Mouse (Mus musculus): ENCODE data around the gene Smim9.

Smim9 gene

DNA sequence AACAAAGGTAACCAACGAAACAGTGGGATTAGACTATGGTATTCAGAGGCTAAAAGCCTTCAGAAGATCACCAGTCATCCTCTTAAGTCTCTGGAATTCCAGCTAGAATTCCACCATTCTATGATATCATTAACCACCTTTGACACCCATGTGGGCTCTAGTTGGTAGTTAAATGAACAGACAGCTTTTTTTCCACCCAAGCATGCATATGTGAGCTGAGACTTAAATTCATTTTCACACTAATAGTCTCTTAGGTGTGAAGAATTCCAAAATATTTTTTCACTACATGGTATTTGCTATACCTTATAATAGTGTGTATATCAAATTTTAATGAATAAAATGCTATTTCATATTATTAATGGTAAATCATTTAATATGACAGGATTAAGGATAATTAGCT is at the start of gene Smim9:
Gene Smim9 (minus strand): TSS at position 101 of the 400 bp plus-strand sequence.
- DNase-seq (ENCODE audit: extremely low spot score) = no peak

DNA sequence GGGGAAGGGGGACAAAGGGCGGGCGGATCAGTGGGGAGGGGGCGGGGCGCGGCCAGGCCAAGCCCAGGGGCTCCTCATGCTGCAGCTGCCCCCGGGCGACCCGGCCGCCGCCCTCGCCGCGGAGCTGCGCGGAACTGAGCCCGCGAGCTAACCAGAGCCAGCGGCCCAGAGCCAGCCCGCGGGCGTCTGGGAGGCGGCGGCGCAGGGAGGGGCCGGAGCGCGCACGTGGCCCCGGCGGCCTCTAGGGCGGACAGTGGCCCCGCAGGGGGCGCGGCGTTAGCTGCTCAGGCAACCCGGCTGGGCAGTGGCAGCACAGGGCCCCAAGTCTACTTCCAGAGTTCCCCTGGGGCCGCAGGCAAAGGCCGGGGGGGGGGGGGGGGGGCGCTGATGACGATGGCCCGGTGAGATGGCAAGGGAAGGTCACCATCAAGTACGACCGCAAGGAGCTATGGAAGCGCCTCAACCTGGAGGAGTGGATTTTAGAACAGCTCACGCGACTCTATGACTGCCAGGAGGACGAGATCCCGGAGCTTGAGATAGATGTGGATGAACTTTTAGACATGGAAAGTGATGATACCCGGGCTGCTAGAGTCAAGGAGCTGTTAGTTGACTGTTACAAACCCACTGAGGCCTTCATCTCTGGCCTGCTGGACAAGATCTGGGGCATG is 7.9 kb downstream of the Smim9 start:
- peak; percentile 56 for DNase-seq (ENCODE audit: extremely low spot score)

DNA sequence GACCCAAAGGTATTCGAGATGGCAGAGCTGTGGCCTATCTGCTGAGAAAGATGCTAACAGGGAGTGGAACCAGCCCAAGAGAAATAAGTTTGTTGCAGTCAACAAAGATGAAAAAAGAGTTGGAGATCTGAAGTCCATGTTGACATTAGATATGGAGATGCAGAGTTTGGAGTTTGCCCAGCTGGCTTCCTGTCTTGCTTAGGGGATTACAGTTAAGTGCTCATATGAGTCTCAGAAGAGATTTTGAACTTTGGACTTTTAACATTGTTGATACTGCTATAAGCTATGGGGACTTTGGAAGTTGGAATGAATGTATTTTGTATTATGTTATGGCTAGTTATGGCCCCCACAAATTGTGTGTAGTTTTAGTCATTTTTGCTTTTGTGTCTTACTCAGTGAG is 11.3 kb downstream of the Smim9 start:
- DNase-seq (ENCODE audit: extremely low spot score) = no peak

DNA sequence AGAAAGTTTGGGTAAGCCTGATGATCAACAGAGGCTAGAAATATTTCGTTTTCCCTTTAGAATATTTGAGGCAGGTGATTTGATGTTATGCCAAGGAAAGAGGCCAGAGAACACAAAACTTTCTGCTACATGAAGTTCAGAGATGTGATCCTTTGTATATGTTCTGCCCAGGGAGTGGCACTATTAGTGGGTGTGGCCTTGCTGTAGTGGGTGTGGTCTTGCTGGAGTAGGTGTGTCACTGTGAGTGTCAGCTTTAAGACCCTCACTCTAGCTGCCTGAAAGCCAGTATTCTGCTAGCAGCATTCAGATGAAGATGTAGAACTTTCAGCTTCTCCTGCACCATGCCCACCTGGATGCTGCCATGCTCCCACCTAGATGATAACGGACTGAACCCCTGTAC is 13.3 kb downstream of the Smim9 start:
- DNase-seq (ENCODE audit: extremely low spot score) = no peak

DNA sequence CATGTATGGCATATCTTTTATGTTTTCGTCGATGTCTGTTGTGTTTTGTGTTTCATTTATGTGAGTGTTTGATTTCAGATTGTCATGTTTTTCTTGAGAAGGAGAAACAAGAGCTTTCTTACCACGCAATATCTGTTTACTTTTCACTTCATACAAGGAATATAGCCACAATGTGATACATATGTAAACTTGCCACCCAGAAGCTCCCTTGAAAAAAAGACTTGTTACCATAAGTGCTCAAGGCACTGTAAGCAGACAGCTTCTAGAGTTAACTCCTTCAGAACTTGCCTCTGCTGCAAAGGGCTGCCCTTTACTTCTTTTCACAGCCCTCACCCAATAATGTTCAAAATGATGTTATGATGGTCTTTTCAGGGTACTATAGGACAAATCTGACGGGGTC is 15.2 kb downstream of the Smim9 start:
- DNase-seq (ENCODE audit: extremely low spot score) = no peak

DNA sequence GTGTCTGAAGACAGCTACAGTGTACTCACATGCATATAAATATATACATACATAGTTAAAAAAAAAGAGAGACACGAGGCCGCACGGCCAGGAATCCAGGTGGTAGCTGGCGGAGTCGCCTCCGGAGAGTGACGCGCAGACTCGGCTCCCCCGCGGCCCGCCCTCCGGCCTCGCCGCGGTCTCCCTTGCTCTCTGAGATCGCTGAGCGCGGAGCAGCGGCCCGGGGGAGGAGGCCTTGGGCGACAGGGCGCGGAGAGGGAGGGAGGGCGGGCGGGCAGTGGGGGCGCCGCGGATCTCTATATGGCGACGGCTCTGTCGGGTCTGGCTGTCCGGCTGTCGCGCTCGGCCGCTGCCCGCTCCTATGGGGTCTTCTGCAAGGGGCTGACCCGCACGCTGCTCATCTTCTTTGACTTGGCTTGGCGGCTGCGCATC is 20.4 kb downstream of the Smim9 start:
- DNase-seq (ENCODE audit: extremely low spot score) = peak; percentile 12

DNA sequence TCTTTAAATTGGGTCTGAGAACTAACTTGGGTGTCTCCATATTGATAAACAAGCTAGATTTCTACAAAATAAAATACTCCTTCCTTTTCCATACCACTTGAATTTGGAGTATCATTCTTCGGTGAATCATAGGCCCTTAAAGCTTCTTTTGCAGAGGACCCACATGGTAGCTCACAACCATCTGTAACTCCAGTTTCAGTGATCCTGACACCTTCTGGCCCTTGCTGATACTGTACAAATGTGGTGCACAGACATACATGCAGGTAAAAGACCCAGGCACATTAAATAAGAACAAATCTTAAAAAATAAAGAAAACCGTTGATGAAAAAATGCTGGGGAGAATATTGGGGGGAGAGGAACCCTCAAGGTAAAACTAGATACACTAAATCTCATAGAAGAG is 25.4 kb downstream of the Smim9 start:
- DNase-seq (ENCODE audit: extremely low spot score) = no peak

DNA sequence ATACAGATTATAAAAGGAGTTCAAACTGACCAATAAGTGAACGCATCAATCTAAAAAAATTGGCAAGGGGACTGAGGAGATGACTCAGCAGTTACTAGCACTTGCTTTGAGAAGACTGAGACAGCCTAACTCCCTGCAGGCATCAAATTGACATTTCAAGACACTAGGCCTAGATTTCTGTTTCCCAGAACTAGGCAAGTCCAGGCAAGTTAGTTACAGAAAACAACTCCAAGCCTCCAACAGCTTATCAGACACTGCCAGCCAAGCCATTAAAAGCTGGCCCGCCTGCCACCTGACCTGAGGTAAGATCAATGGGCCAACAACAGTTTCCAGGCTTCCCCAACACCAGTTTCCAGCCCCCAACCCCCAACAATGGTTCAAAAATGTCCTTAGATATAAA is 25.8 kb downstream of the Smim9 start:
- no peak for DNase-seq (ENCODE audit: extremely low spot score)

DNA sequence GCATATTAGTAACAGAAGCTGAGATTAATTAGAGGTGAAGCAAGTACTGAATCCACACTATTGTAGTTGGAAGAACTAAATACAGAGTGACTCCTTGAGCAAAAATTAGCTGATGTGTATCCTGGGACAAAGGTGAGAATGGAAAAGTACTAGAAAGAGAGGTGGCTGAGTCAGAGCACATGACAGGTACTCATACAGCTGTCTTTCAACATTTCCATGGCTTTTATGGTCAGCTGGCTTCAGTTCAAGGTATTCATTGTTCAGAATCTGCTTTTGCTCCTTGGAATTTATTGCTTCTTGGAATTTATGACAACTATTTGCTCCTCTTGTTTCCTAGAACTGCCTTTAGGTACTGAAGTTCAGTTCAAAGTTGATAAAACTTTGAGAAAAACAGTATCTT is 26.6 kb downstream of the Smim9 start:
- no peak for DNase-seq (ENCODE audit: extremely low spot score)

DNA sequence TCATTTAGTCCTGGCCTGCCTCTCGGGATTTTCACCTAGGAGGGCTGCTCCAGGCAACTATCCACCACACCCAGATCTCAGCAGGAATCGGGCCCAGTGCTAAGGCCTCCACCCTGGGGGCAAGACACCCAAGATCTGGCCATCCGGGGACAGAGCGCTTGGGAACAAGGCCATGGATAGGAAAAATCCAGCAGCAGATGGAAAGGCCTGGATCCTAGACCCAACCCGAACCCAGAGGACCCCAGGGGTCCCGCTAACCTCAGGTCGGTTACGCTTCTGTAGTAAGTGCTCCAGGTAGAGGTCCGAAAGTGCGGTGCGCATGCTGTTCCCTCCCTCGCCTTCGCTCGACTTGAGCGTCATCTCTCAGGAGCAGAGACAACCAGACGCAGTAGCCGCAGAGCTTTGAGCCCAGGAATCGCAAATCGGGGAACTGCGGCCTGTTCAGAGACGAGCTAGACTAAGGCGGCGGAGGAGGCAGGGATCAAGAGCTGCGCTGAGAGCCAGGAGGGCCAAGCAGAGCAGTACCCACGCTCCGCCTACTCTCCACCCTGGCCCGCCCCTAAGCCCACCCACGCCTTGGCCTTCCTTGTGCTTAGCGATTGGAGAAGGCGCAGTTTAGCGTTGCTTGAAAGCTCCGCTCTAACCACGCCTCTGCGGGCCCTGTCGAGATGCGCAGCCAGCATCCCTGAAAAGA is 33.0 kb downstream of the Smim9 start, which contains the start of gene Mpp1:
Gene Mpp1 (minus strand): TSS at position 550 of the 694 bp plus-strand sequence.
- peak; percentile 81 for DNase-seq (ENCODE audit: extremely low spot score)

DNA sequence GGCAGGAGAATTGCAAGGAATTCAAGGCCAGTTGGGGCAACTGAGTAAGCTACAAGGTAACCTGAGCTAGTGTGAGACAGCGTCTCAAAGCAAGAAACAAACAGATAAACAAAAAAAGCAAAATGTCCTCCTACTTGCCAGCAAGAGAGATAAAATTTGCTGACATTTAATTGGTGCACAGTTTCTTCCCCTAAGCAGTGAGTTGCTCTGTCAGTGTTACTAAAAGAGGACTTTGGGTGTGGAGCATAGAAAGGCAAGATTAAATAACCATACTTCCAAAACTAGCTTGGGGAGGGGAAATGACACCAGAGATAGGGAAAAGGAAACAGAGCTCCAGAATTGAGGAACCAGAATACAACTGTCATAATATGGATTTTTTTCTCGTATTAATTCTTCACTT is 34.1 kb downstream of the Smim9 start:
- no peak for DNase-seq (ENCODE audit: extremely low spot score)

DNA sequence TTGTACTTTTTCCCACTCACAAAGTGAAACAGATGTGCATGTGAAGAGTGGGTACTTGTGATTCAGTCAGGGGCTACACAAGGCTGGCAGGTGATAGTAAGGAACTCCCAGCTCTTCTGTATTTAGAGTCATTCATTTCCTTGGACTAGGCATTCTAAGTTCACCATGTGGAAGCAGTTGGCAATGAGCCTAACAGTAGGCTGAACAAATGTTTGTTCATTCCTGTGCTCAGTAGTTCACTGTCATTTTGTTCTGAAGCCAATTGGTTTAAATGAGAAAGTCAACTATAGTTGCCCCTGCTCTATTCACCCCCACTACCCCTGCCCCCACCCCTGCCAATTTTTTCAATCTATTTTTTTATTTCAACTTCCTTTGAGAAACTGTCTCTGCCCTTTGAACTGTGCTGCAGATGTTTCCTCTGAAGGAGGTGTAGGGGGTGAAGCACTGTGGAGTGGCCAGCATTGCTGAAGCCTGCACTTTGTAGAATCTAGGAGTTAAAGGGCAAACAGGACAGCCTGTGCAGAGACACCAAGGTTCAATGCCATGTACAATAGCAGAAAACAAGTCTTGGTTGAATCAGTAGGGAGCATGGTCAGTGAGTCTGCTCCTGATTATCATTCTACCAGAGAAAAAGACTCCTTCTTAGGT is 35.1 kb downstream of the Smim9 start:
- no peak for DNase-seq (ENCODE audit: extremely low spot score)

DNA sequence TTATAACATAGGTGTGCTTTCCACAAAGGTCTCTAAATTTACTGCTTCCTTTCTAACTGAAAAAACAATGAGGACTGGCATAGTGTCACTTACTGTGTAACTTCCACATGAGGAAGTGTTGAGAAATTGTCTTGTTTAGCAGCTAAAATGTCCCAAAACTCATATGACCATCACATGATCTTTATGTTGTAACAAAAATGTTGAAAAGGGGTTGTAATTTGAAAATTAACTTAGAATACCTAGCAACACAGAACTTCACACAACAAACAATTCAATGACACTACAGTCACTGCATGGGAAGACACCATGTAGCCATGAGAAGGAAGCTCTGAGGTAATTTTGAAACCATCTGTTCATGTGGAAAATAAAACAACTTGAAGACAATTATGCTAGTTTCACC is 36.7 kb downstream of the Smim9 start:
- DNase-seq (ENCODE audit: extremely low spot score) = no peak

DNA sequence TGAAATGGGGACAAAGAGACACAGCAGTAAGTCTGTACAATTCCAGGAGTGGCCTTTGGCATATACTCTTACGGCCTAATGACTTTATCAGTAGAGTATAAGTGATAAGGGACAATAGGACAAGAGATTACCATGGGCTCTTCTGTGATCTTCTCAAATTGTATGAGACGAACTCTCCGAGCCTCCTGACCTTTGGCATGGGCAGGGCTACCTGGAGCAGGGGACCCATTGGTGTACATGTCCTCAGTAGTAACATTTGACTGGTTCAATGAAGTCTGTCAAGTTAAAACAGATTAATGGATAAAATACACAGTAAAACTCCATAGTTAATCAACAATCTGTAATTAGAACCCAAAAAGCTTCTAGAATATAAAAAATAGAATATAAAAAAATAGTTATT is 38.0 kb downstream of the Smim9 start:
- DNase-seq (ENCODE audit: extremely low spot score) = no peak

DNA sequence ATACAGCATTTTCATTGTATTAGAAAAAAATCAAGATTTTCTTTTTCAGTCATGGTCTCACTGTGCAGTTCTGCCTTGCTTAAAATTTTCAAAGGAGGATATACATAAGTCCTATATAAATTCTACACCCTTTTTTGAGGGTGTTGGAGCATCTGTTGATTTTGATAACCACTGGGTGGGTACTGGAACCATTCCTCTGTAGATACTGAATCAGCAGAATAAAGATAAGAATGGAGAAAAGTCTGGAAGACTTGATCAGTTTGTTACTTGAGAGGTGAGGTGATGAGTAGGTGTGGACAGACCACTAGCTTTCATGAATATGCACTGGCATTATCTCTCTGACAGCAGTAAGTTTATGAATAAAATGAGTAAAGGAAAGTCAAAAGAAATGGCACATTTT is 48.0 kb downstream of the Smim9 start:
- DNase-seq (ENCODE audit: extremely low spot score) = no peak

DNA sequence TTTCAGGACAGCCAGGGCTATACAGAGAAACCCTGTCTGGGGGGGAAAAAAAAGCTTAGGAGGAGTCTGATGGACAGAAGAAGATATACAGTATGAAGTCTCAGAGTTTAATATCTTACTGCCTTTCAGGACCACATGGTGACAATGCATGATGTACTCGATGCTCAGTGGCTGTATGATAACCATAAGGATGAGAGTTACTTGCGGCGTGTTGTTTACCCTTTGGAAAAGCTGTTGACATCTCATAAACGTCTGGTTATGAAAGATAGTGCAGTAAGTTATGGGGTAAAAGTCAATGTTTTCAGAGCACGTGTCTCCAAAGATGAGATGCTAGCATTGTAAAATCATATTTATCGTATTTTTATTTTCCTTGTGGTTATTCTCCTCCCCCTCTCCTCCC is 61.3 kb downstream of the Smim9 start:
- DNase-seq (ENCODE audit: extremely low spot score) = no peak

DNA sequence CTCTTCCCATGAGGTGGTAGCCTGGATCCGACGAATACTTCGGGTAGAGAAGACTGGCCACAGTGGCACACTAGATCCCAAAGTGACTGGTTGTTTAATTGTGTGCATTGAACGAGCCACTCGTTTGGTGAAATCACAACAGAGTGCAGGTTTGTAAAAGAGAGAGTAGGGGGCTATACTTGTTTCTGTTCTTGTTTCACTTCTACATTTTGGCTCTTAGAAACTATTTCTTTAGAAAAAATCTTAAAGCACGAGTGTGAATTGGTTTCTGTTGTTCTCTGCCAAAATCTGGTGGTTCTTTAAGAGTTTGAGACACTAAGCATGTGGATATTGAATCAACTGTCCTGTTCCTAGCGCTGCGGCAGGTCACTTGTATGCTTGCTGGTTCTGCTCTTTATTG is 64.8 kb downstream of the Smim9 start:
- no peak for DNase-seq (ENCODE audit: extremely low spot score)

DNA sequence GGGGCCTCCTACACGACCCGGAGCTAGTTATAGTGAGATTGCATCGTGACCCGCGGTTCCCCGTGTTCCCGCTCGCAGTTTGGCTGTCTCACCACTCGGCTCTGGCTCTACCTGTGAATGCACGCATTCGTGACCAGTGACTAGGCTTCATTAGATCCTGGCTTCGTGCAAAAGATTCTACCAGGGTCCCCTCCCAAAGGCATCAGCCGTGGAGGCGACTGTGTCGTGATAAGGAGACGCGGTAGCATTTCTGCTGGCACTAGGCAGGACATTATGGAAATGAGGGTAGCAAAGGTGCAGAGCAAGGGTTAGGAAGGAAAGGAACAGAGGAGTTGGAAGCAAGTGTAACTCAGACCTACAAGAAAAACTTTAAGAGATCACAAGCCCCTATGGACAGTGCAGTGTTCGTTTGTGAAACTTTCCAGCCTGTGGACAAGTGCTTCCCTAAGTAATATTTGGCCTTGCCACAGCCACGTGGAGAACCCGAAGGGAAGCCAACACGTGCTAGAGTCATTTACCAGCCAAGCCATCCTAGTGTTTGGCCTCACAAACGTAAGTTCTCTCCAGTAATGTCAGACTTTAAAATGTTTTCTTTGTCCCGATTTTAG is 67.3 kb downstream of the Smim9 start:
- no peak for DNase-seq (ENCODE audit: extremely low spot score)
